Mouse (Mus musculus) testis, adult 2 months (tissue): ENCODE measurements around the gene Ros1. TPM values are rescaled to one million over a fixed set of nuclear protein-coding genes. Genes with fewer than 3 reads are reported as not detected.

Experiments
- H3K27ac ChIP-seq: fragments of 200-500 bp; 2 replicates; pipeline ENCODE4 v1.5.1; 2012; ENCODE audit warnings: low read depth, low read length; ENCODE audit not compliant: control insufficient read depth, insufficient read depth
- H3K27me3 ChIP-seq: fragments of 200-500 bp; 2 replicates; pipeline ENCODE4 v1.6.1; 2012; ENCODE audit warnings: mild to moderate bottlenecking, low read length, moderate library complexity; ENCODE audit not compliant: control insufficient read depth, insufficient read depth
- H3K36me3 ChIP-seq: fragments of 200-500 bp; 2 replicates; pipeline ENCODE4 v1.6.1; 2012; ENCODE audit warnings: mild to moderate bottlenecking, low read length; ENCODE audit not compliant: control insufficient read depth, insufficient read depth
- H3K4me1 ChIP-seq: fragments of 200-500 bp; 2 replicates; pipeline ENCODE4 v1.6.1; 2012; ENCODE audit warnings: low read length; ENCODE audit not compliant: control insufficient read depth, insufficient read depth
- H3K4me3 ChIP-seq: fragments of 200-500 bp; 2 replicates; pipeline ENCODE4 v1.5.1; 2012; ENCODE audit warnings: low read depth, mild to moderate bottlenecking, low read length, moderate library complexity, mixed read lengths; ENCODE audit not compliant: control insufficient read depth
- CTCF ChIP-seq: fragments of 200-500 bp; IDR thresholded peaks from 2 replicates; pipeline ENCODE4 v1.5.1; 2012; ENCODE audit warnings: low read depth, mild to moderate bottlenecking, inconsistent platforms, low read length, moderate library complexity; ENCODE audit not compliant: control insufficient read depth, insufficient read depth, insufficient replicate concordance
- POLR2A ChIP-seq: fragments of 200-500 bp; IDR thresholded peaks from 2 replicates; pipeline ENCODE4 v1.6.1; 2012; ENCODE audit warnings: low read depth, mild to moderate bottlenecking, inconsistent platforms, low read length, moderate library complexity; ENCODE audit not compliant: control insufficient read depth
- polyA plus RNA-seq: library from polyadenylated mRNA; depleted of rRNA; stranded (reverse); fragments of >200 nt; gene quantifications from 2 replicates; pipeline ENCODE4 v1.2.3, GENCODE M21; 2012

Ros1 gene
- polyA plus RNA-seq, 1 experiment = 0.21 TPM

- TF ChIP-seq POLR2A = no peak
- no peak for TF ChIP-seq CTCF
- Histone ChIP-seq H3K27me3 (no peaks in the 10 kb centered on the region), H3K27ac (no peak overlapping the region), H3K4me3 (no peak overlapping the region), H3K36me3 (no peaks in the 10 kb centered on the region), H3K4me1 (no peaks in the 10 kb centered on the region)
Observed at GRCm38 (mm10) chr10:52204006-52204405, 9.0 kb upstream of the Ros1 start.

GRCm38 (mm10) chr10:52185900-52186299, 9.1 kb downstream of the Ros1 start:
- no peaks in the 10 kb centered on the region for H3K36me3 ChIP-seq
- H3K4me3 ChIP-seq = no peak overlapping the region
- TF ChIP-seq POLR2A (no peak), CTCF (no peak)
- no peaks in the 10 kb centered on the region for H3K27me3 ChIP-seq
- H3K4me1 ChIP-seq = no peaks in the 10 kb centered on the region
- no peak overlapping the region for H3K27ac ChIP-seq

GRCm38 (mm10) chr10:52182878-52183277, 12.2 kb downstream of the Ros1 start:
- Histone ChIP-seq H3K27me3 (no peaks in the 10 kb centered on the region), H3K4me1 (no peaks in the 10 kb centered on the region), H3K36me3 (no peaks in the 10 kb centered on the region), H3K27ac (no peak overlapping the region), H3K4me3 (no peak overlapping the region)
- TF ChIP-seq CTCF (no peak), POLR2A (no peak)

GRCm38 (mm10) chr10:52174376-52174775, 20.7 kb downstream of the Ros1 start:
- Histone ChIP-seq H3K27me3 (no peaks in the 10 kb centered on the region), H3K36me3 (no peaks in the 10 kb centered on the region), H3K27ac (no peak overlapping the region), H3K4me3 (no peak overlapping the region), H3K4me1 (no peaks in the 10 kb centered on the region)
- TF ChIP-seq POLR2A = no peak
- TF ChIP-seq CTCF = no peak

GRCm38 (mm10) chr10:52170489-52170888, 24.6 kb downstream of the Ros1 start:
- TF ChIP-seq CTCF = no peak
- TF ChIP-seq POLR2A = no peak
- H3K27me3 ChIP-seq = no peaks in the 10 kb centered on the region
- H3K27ac ChIP-seq = no peak overlapping the region
- H3K36me3 ChIP-seq = no peaks in the 10 kb centered on the region
- H3K4me1 ChIP-seq = no peaks in the 10 kb centered on the region
- no peak overlapping the region for H3K4me3 ChIP-seq

GRCm38 (mm10) chr10:52169841-52170240, 25.2 kb downstream of the Ros1 start:
- TF ChIP-seq CTCF = no peak
- TF ChIP-seq POLR2A = no peak
- H3K4me1 ChIP-seq = no peaks in the 10 kb centered on the region
- H3K4me3 ChIP-seq = no peak overlapping the region
- no peaks in the 10 kb centered on the region for H3K27me3 ChIP-seq
- H3K27ac ChIP-seq = no peak overlapping the region
- no peaks in the 10 kb centered on the region for H3K36me3 ChIP-seq

GRCm38 (mm10) chr10:52165376-52165775, 29.7 kb downstream of the Ros1 start:
- no peak overlapping the region for H3K27ac ChIP-seq
- TF ChIP-seq CTCF = no peak
- TF ChIP-seq POLR2A = no peak

GRCm38 (mm10) chr10:52160604-52161003, 34.4 kb downstream of the Ros1 start:
- Histone ChIP-seq H3K4me3 (no peak overlapping the region), H3K36me3 (no peaks in the 10 kb centered on the region), H3K27ac (no peak overlapping the region), H3K27me3 (no peaks in the 10 kb centered on the region), H3K4me1 (no peaks in the 10 kb centered on the region)
- no peak for TF ChIP-seq POLR2A
- TF ChIP-seq CTCF = no peak

More at GRCm38 (mm10) chr10:52165376-52165775, 29.7 kb downstream of the Ros1 start:
- H3K27me3 ChIP-seq = no peaks in the 10 kb centered on the region
- no peak overlapping the region for H3K4me3 ChIP-seq
- no peaks in the 10 kb centered on the region for H3K36me3 ChIP-seq
- no peaks in the 10 kb centered on the region for H3K4me1 ChIP-seq

- no peaks in the 10 kb centered on the region for H3K36me3 ChIP-seq
- TF ChIP-seq CTCF (no peak), POLR2A (no peak)
- H3K27me3 ChIP-seq = no peaks in the 10 kb centered on the region
- no peaks in the 10 kb centered on the region for H3K4me1 ChIP-seq
- no peak overlapping the region for H3K27ac ChIP-seq
- no peak overlapping the region for H3K4me3 ChIP-seq
Observed at GRCm38 (mm10) chr10:52159704-52160103, 35.3 kb downstream of the Ros1 start.
